Mouse (Mus musculus): Measurements from ENCODE around the gene Gm42372. TPM values are rescaled to one million over a fixed set of nuclear protein-coding genes. Genes with fewer than 3 reads are reported as not detected.
A peak's percentile ranks its signal among the peaks of the same experiment; 100 is the strongest.

Gm42372 gene
- polyA plus RNA-seq, 1 experiment: 0.40 TPM

DNA sequence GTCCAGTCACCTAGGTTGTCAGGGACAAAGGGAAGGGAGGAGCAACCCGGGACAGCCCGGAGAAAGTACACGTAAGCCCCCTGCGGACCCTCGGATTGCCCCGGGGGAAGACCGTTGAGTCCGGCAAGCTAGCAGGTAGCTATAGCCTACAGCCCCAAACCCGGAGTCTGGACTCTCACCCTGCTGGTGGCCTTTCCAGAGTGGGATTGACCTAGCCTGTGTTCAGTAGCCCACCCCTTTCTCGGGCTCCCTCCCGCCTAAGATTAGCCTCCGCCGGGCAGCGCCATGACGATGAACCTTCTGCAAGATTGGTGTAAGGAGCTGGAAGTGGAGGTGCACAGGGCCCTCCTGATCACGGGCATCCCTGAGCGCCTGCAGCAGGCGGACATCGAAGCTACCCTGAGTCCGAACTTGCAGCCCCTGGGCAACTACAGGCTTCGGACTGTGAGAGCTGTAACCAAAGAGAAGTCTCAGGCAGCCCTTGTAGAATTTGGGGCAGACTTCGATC is 38.0 kb upstream of the Gm42372 start:
- Histone ChIP-seq H3K36me3 (ENCODE audit: control insufficient read depth, insufficient read depth, low read length) (no peaks in the 10 kb centered on the region), H3K4me1 (ENCODE audit: control insufficient read depth, insufficient read depth, insufficient read length) (peaks cover 7% of the 10 kb centered on the region), H3K27me3 (ENCODE audit: control insufficient read depth, insufficient read depth, low read length) (peaks cover 9% of the 10 kb centered on the region), H3K4me3 (ENCODE audit: extremely low read depth, insufficient read depth, insufficient read length) (peak overlapping the region; percentile 56), H3K27ac (ENCODE audit: insufficient read depth, low read length) (no peak overlapping the region)
- no peak for DNase-seq (ENCODE audit: low read depth in 1 of 2, low spot score in 2 of 2)
- 8% methylated on average over 22 of the region's 22 CpGs for WGBS
- TF ChIP-seq CTCF (IDR thresholded peaks at IDR 0.05; ENCODE audit: extremely low read depth, insufficient read depth, insufficient read length, insufficient replicate concordance) (no peak), POLR2A (IDR thresholded peaks at IDR 0.05; ENCODE audit: low read depth, low read length) (no peak)

DNA sequence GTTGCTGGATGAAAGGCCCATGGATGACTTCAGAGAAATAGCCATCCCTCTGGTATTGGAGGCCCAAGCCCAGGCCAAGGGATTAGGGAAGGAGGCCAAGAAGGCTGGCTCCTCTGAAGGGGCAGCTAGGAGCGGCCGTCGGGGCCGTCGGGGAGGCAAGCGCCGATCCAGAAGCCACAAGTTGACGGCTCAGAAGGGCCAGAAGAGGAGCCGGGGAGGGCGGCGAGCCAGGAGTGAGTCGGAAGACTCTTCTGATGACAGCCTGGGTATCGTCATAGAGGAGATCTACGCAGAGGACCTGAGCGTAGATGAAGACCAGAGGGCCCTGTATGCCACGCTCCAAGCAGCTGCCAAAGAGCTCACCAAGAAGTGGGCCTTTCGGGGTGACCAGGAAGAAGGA is 37.5 kb upstream of the Gm42372 start:
- peaks cover 9% of the 10 kb centered on the region for H3K27me3 ChIP-seq (ENCODE audit: control insufficient read depth, insufficient read depth, low read length)
- no peak overlapping the region for H3K4me3 ChIP-seq (ENCODE audit: extremely low read depth, insufficient read depth, insufficient read length)
- H3K4me1 ChIP-seq (ENCODE audit: control insufficient read depth, insufficient read depth, insufficient read length): peaks cover 7% of the 10 kb centered on the region

DNA sequence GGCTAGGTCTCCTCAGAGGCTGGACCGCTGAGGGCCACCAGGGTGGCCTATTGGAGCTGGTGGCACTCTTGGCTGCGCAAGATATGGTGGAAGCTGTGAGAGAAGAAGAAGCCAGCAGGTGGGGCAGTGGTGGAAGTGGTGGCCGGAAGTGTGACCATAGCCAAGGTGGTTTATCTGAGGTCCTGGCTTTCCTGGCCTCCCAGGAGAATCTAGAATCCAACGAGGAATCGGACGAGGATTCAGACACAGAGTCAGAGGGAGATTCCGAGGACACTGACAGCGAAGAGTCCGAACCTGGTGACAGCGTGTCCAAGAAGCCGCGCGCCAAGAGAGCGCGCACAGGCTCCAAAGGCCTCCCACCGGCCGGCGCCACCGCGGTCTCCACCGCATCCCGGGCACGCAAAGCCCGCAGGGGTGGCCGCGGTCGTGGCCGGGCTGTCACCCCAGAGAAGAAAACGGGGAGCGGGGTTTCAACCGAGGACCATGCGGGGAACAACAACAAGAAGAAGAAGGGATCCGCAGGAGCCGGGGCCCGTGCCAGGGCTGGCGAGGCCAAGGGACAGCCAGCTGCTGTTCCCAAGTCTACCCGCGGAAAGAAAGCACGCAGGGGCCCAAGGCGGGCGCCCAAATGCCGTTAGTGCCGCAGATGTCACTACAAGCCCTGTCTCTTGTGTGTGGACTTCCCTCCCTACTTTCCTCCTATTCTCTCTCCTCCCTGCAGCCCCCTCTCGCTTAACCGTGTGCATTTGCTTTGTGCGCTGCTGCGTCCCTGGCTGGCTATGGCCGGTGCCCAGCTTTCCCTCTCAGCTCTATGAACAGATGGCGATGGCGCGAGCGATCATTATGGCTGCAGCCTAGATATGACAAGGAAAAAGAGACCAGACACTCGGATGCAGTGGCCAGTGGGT is 36.2 kb upstream of the Gm42372 start:
- whole genome bisulfite sequencing: 7% methylated on average over 53 of the region's 53 CpGs

More for the DNA sequence above, 37.5 kb upstream of the Gm42372 start:
- 29% methylated on average over 17 of the region's 17 CpGs for WGBS
- TF ChIP-seq CTCF (IDR thresholded peaks at IDR 0.05; ENCODE audit: extremely low read depth, insufficient read depth, insufficient read length, insufficient replicate concordance) (no peak), POLR2A (IDR thresholded peaks at IDR 0.05; ENCODE audit: low read depth, low read length) (no peak)
- Histone ChIP-seq H3K27ac (ENCODE audit: insufficient read depth, low read length) (no peak overlapping the region), H3K36me3 (ENCODE audit: control insufficient read depth, insufficient read depth, low read length) (no peaks in the 10 kb centered on the region)
- DNase-seq (ENCODE audit: low read depth in 1 of 2, low spot score in 2 of 2): no peak

DNA sequence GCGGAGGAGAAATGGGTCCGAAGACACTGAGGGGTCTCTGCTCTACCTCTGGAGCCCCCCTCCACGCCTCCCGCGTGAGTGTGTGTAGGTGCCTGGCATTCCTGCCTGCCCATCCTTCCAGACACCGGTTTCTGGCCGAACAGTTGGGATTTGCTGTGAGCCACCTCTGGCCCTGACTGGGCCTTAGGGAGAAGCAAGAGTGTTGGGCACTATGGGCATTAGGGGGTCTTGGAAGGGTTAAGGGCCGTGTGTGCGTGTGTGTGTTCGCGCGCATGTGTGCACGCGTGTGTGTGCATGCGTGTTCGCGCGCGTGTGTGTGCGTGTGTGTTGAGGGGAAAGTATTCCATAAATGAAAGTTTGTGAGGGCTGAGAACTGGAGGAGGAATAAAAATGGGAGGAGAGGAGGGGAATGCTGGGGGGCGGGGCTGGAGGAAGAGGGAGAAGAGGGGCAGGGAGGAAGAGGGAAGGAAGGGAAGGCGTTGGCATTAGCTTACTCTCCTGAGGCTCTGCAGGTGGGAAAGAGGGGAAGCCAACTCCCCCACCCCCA is 35.5 kb upstream of the Gm42372 start:
- Histone ChIP-seq H3K36me3 (ENCODE audit: control insufficient read depth, insufficient read depth, low read length) (no peaks in the 10 kb centered on the region), H3K27me3 (ENCODE audit: control insufficient read depth, insufficient read depth, low read length) (peaks cover 9% of the 10 kb centered on the region), H3K4me3 (ENCODE audit: extremely low read depth, insufficient read depth, insufficient read length) (no peak overlapping the region), H3K27ac (ENCODE audit: insufficient read depth, low read length) (no peak overlapping the region), H3K4me1 (ENCODE audit: control insufficient read depth, insufficient read depth, insufficient read length) (peaks cover 7% of the 10 kb centered on the region)
- no peak for DNase-seq (ENCODE audit: low read depth in 1 of 2, low spot score in 2 of 2)
- no peak for TF ChIP-seq CTCF (IDR thresholded peaks at IDR 0.05; ENCODE audit: extremely low read depth, insufficient read depth, insufficient read length, insufficient replicate concordance)
- TF ChIP-seq POLR2A (IDR thresholded peaks at IDR 0.05; ENCODE audit: low read depth, low read length): no peak
- WGBS: 38% methylated on average over 22 of the region's 22 CpGs

More for the DNA sequence above, 36.2 kb upstream of the Gm42372 start:
- no peaks in the 10 kb centered on the region for H3K36me3 ChIP-seq (ENCODE audit: control insufficient read depth, insufficient read depth, low read length)
- H3K4me1 ChIP-seq (ENCODE audit: control insufficient read depth, insufficient read depth, insufficient read length): peaks cover 7% of the 10 kb centered on the region
- no peak overlapping the region for H3K4me3 ChIP-seq (ENCODE audit: extremely low read depth, insufficient read depth, insufficient read length)
- H3K27me3 ChIP-seq (ENCODE audit: control insufficient read depth, insufficient read depth, low read length): peaks cover 9% of the 10 kb centered on the region
- DNase-seq (ENCODE audit: low read depth in 1 of 2, low spot score in 2 of 2): no peak
- H3K27ac ChIP-seq (ENCODE audit: insufficient read depth, low read length): no peak overlapping the region
- TF ChIP-seq POLR2A (IDR thresholded peaks at IDR 0.05; ENCODE audit: low read depth, low read length) (no peak), CTCF (IDR thresholded peaks at IDR 0.05; ENCODE audit: extremely low read depth, insufficient read depth, insufficient read length, insufficient replicate concordance) (no peak)

DNA sequence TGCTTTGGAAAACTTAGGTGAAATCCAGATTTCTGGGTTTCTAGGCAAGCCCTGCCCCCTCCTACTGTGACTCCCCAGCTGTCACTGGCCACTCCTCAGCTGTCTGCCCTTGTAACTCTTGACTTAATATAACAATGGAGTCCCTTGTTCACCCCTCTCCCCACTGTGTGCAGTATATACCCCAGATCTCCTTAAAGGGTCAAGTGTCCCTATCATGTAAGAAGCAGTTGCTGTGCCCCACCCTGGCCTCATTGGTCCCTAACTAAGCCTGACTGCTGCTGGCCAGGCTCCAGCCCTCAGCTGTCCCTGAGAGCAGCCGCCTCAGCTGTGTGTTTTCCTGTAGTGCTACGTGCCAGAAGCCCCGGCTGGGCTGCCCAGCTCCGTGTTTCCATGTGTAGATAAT is 34.9 kb upstream of the Gm42372 start:
- H3K36me3 ChIP-seq (ENCODE audit: control insufficient read depth, insufficient read depth, low read length): no peaks in the 10 kb centered on the region
- H3K27me3 ChIP-seq (ENCODE audit: control insufficient read depth, insufficient read depth, low read length): peaks cover 9% of the 10 kb centered on the region
- DNase-seq (ENCODE audit: low read depth in 1 of 2, low spot score in 2 of 2): no peak
- no peak overlapping the region for H3K4me3 ChIP-seq (ENCODE audit: extremely low read depth, insufficient read depth, insufficient read length)
- peaks cover 7% of the 10 kb centered on the region for H3K4me1 ChIP-seq (ENCODE audit: control insufficient read depth, insufficient read depth, insufficient read length)
- 29% methylated on average over 4 of the region's 4 CpGs for WGBS
- TF ChIP-seq POLR2A (IDR thresholded peaks at IDR 0.05; ENCODE audit: low read depth, low read length) (no peak), CTCF (IDR thresholded peaks at IDR 0.05; ENCODE audit: extremely low read depth, insufficient read depth, insufficient read length, insufficient replicate concordance) (no peak)
- H3K27ac ChIP-seq (ENCODE audit: insufficient read depth, low read length): no peak overlapping the region

DNA sequence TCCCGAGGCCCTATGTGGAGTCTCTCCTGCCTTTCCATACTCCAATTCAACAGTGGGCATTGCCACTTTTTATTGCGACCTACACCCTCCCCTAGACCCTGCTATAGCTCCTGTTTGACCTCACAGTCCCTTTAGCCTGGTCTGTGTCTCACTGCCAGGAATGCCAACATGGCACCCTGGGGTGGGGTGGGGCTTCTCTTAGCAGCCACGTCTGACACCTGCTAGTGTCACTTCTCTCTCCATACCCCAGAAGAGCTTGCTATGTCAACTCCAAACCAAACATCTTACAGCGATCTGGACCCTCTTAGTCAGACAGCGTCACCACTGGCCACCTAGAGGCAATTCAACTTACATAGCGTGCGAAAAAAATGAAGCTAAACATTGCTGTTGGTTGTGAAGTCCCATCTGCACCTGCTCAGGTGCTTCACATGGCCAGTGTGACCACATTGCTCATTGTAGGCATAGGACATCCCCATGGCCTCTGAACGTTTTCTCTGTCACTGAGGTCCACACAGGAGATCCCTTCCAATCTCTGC is 33.9 kb upstream of the Gm42372 start:
- DNase-seq (ENCODE audit: low read depth in 1 of 2, low spot score in 2 of 2): no peak
- Histone ChIP-seq H3K4me1 (ENCODE audit: control insufficient read depth, insufficient read depth, insufficient read length) (peaks cover 7% of the 10 kb centered on the region), H3K36me3 (ENCODE audit: control insufficient read depth, insufficient read depth, low read length) (no peaks in the 10 kb centered on the region), H3K4me3 (ENCODE audit: extremely low read depth, insufficient read depth, insufficient read length) (no peak overlapping the region), H3K27me3 (ENCODE audit: control insufficient read depth, insufficient read depth, low read length) (peaks cover 9% of the 10 kb centered on the region), H3K27ac (ENCODE audit: insufficient read depth, low read length) (no peak overlapping the region)
- TF ChIP-seq POLR2A (IDR thresholded peaks at IDR 0.05; ENCODE audit: low read depth, low read length): no peak
- no peak for TF ChIP-seq CTCF (IDR thresholded peaks at IDR 0.05; ENCODE audit: extremely low read depth, insufficient read depth, insufficient read length, insufficient replicate concordance)
- WGBS: 80% methylated on average over 8 of the region's 8 CpGs

Data from spleen, adult 2 months (tissue).